Comparison of ENCODE assay signal across 28 mouse cellular contexts in genomic region chr5:146347081-146347480, GRCm38 (mm10). TPM values are rescaled to one million over a fixed set of nuclear protein-coding genes. Genes with fewer than 3 reads are reported as not detected.
"Had no signal": no experiment of that assay in that cellular context is flagged by ENCODE, and none has a peak within 500 bp of the region (broad histone marks: within the 10 kb centered on the region; RNA-seq: fewer than 3 reads in every experiment).

No protein-coding gene starts in this region.

- H3K36me3 ChIP-seq: heart, embryonic 10.5 days; heart, embryonic 12.5 days; hindbrain, embryonic 13.5 days; hindbrain, embryonic 15.5 days; kidney, embryonic 15.5 days; limb, embryonic 10.5 days; limb, embryonic 12.5 days; liver, embryonic 13.5 days; liver, embryonic 15.5 days had no signal

- DNase-seq: gastrocnemius, adult 2 months; gastrocnemius, postnatal 14 days; gastrocnemius, postnatal 36 days; heart, adult 18-20 months; heart, postnatal 10 days; heart, postnatal 36 days; kidney, adult 11 months; kidney, adult 2 months; kidney, adult 9 months; kidney, postnatal 14 days; kidney, postnatal 36 days; liver; liver, embryonic 13.5 days; liver, postnatal 0 days had no signal

- ATAC-seq: hindbrain, postnatal 0 days; intestine, embryonic 16.5 days; liver, postnatal 0 days had no signal

- H3K27ac ChIP-seq: gastrocnemius, adult 2 months; heart, embryonic 10.5 days; hindbrain, embryonic 13.5 days; hindbrain, embryonic 15.5 days; hindbrain, postnatal 0 days; kidney, embryonic 15.5 days; kidney, postnatal 0 days; left cerebral cortex, adult 2 months; limb, embryonic 10.5 days; limb, embryonic 12.5 days; liver, embryonic 13.5 days; liver, embryonic 15.5 days had no signal

- H3K4me2 ChIP-seq: heart, embryonic 12.5 days; hindbrain, embryonic 13.5 days; hindbrain, embryonic 15.5 days; kidney, embryonic 15.5 days; limb, embryonic 12.5 days; liver, embryonic 11.5 days; liver, embryonic 13.5 days; liver, embryonic 15.5 days had no signal

- H3K27me3 ChIP-seq: heart, embryonic 12.5 days; hindbrain, embryonic 13.5 days; hindbrain, embryonic 15.5 days; kidney, embryonic 15.5 days; limb, embryonic 12.5 days; liver, embryonic 13.5 days; liver, embryonic 15.5 days had no signal

- H3K9ac ChIP-seq: heart, embryonic 12.5 days; hindbrain, embryonic 13.5 days; hindbrain, embryonic 15.5 days; kidney, embryonic 15.5 days; limb, embryonic 12.5 days; liver, embryonic 13.5 days; liver, embryonic 15.5 days; liver, postnatal 0 days had no signal

- H3K4me3 ChIP-seq: gastrocnemius, adult 2 months; heart, embryonic 10.5 days; heart, embryonic 12.5 days; hindbrain, embryonic 13.5 days; hindbrain, embryonic 15.5 days; kidney, embryonic 15.5 days; left cerebral cortex, adult 2 months; limb, embryonic 10.5 days; limb, embryonic 12.5 days; liver, embryonic 13.5 days; liver, embryonic 15.5 days had no signal

- H3K9me3 ChIP-seq: heart, embryonic 10.5 days; heart, embryonic 12.5 days; hindbrain, embryonic 13.5 days; hindbrain, embryonic 15.5 days; kidney, embryonic 15.5 days; limb, embryonic 10.5 days; limb, embryonic 12.5 days; liver, embryonic 13.5 days; liver, embryonic 15.5 days had no signal

- H3K4me1 ChIP-seq: heart, embryonic 10.5 days; heart, embryonic 12.5 days; hindbrain, embryonic 13.5 days; hindbrain, embryonic 15.5 days; kidney, embryonic 15.5 days; limb, embryonic 10.5 days; limb, embryonic 12.5 days; liver, embryonic 13.5 days; liver, embryonic 15.5 days had no signal

RNA-seq across cellular contexts. Expression of gene Wasf3, which starts 37.7 kb away (rescaled TPM):
- total RNA-seq: hematopoietic stem cell, adult 5-6 weeks had no signal
- polyA plus RNA-seq: liver, postnatal 0 days had no signal
